Mouse (Mus musculus): ENCODE results near the gene Sspn.

- TF ChIP-seq CTCF (IDR thresholded peaks at IDR 0.05; ENCODE audit: borderline replicate concordance, extremely low read depth, insufficient read depth, insufficient read length) (no peak), POLR2A (IDR thresholded peaks at IDR 0.05; ENCODE audit: borderline replicate concordance, extremely low read depth, insufficient read depth, insufficient read length, poor library complexity, severe bottlenecking) (no peak)
Observed at GRCm38 (mm10) chr6:146005935-146006564, 74.6 kb downstream of the Sspn start.
